ENCODE assay signal across 17 mouse cellular contexts in the genomic region with DNA sequence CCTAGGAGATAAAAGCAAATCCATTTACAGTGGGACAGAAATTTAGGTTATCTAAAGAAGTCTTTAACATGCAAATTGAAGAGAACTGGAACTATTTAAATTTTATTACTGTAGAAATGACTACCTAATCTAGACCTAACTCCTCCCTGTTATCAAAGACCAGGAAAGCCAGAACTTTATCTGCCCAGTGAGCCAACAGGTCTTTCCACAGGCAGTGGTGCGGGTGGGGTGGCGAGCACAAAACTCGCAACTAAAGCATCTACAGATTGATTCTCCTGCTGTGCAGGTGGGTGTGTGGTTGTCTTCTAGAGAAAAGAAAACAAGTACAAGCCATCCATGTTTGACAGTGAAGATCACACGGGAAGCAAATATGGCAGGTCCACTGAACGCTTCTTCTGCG.
"Had no signal": no experiment of that assay in that cellular context is flagged by ENCODE, and none has a peak within 500 bp of the region (broad histone marks: within the 10 kb centered on the region; RNA-seq: fewer than 3 reads in every experiment).

No protein-coding gene starts in this region.

- H3K4me2 ChIP-seq: limb, embryonic 13.5 days; midbrain, embryonic 11.5 days; neural tube, embryonic 12.5 days; neural tube, embryonic 15.5 days had no signal

- H3K4me1 ChIP-seq: neural tube, embryonic 12.5 days; neural tube, embryonic 15.5 days had no signal

- H3K9me3 ChIP-seq: limb, embryonic 10.5 days; limb, embryonic 13.5 days; megakaryocyte, embryonic 14.5 days; neural tube, embryonic 12.5 days; neural tube, embryonic 15.5 days had no signal

- H3K9ac ChIP-seq: limb, embryonic 13.5 days; neural tube, embryonic 12.5 days; neural tube, embryonic 15.5 days had no signal

- H3K36me3 ChIP-seq: limb, embryonic 10.5 days had no signal

- H3K27ac ChIP-seq: limb, embryonic 10.5 days; limb, embryonic 13.5 days; macrophage; neural tube, embryonic 12.5 days; neural tube, embryonic 15.5 days had no signal

- ATAC-seq: intestine, embryonic 16.5 days had no signal

- H3K27me3 ChIP-seq: limb, embryonic 13.5 days; megakaryocyte, embryonic 14.5 days; neural tube, embryonic 12.5 days; neural tube, embryonic 15.5 days had no signal

- DNase-seq: kidney, adult 18-20 months; kidney, adult 9 months; kidney, postnatal 14 days; kidney, postnatal 4 days; midbrain, embryonic 14.5 days; right cerebral cortex, adult 18-20 months; right cerebral cortex, postnatal 14 days; right cerebral cortex, postnatal 4 days; thymus, postnatal 25 days had no signal

- H3K4me3 ChIP-seq: limb, embryonic 10.5 days; limb, embryonic 13.5 days; megakaryocyte, embryonic 14.5 days; neural tube, embryonic 12.5 days; neural tube, embryonic 15.5 days had no signal
